Mouse (Mus musculus): ENCODE data around the gene Foxi3.

Gene Foxi3

GRCm38 (mm10) chr6:70996123-70996723, 39.9 kb downstream of the Foxi3 start:
- DNase-seq (ENCODE audit: low spot score), result no peak

GRCm38 (mm10) chr6:71002656-71003055, 46.3 kb downstream of the Foxi3 start:
- no peak for DNase-seq (ENCODE audit: low spot score)

GRCm38 (mm10) chr6:71004161-71004560, 47.8 kb downstream of the Foxi3 start:
- no peak for DNase-seq (ENCODE audit: low spot score)
